Mouse (Mus musculus): ENCODE data around the gene Fhit. TPM values are rescaled to one million over a fixed set of nuclear protein-coding genes. Genes with fewer than 3 reads are reported as not detected.

Fhit gene
- polyA plus RNA-seq, 1 experiment: not detected

GRCm38 (mm10) chr14:10312190-10312589 lies 849.6 kb downstream of the Fhit start:
- no peaks in the 10 kb centered on the region for H3K4me1 ChIP-seq (ENCODE audit: control insufficient read depth)
- TF ChIP-seq TAL1 (IDR thresholded peaks at IDR 0.05; ENCODE audit: low read length): no peak
- no peak for TF ChIP-seq GATA1 (IDR thresholded peaks at IDR 0.05; ENCODE audit: low read length)
- H3K9me3 ChIP-seq (ENCODE audit: control insufficient read depth, low read length): no peaks in the 10 kb centered on the region
- no peaks in the 10 kb centered on the region for H3K36me3 ChIP-seq (ENCODE audit: control insufficient read depth)
- H3K27me3 ChIP-seq (ENCODE audit: control insufficient read depth): no peaks in the 10 kb centered on the region
- no peak overlapping the region for H3K4me3 ChIP-seq (replicated peaks)

- no peaks in the 10 kb centered on the region for H3K4me1 ChIP-seq (ENCODE audit: control insufficient read depth)
- TF ChIP-seq GATA1 (IDR thresholded peaks at IDR 0.05; ENCODE audit: low read length): no peak
- TF ChIP-seq TAL1 (IDR thresholded peaks at IDR 0.05; ENCODE audit: low read length): no peak
- no peaks in the 10 kb centered on the region for H3K36me3 ChIP-seq (ENCODE audit: control insufficient read depth)
Observed at GRCm38 (mm10) chr14:10305286-10305685, 856.5 kb downstream of the Fhit start.

GRCm38 (mm10) chr14:10301497-10301896 lies 860.3 kb downstream of the Fhit start:
- H3K36me3 ChIP-seq (ENCODE audit: control insufficient read depth): no peaks in the 10 kb centered on the region
- H3K27me3 ChIP-seq (ENCODE audit: control insufficient read depth): no peaks in the 10 kb centered on the region
- no peak overlapping the region for H3K4me3 ChIP-seq (replicated peaks)
- no peaks in the 10 kb centered on the region for H3K4me1 ChIP-seq (ENCODE audit: control insufficient read depth)
- TF ChIP-seq TAL1 (IDR thresholded peaks at IDR 0.05; ENCODE audit: low read length) (no peak), GATA1 (IDR thresholded peaks at IDR 0.05; ENCODE audit: low read length) (no peak)
- H3K9me3 ChIP-seq (ENCODE audit: control insufficient read depth, low read length): no peaks in the 10 kb centered on the region

More at GRCm38 (mm10) chr14:10305286-10305685, 856.5 kb downstream of the Fhit start:
- no peaks in the 10 kb centered on the region for H3K9me3 ChIP-seq (ENCODE audit: control insufficient read depth, low read length)
- H3K4me3 ChIP-seq (replicated peaks): no peak overlapping the region
- no peaks in the 10 kb centered on the region for H3K27me3 ChIP-seq (ENCODE audit: control insufficient read depth)

GRCm38 (mm10) chr14:10300914-10301313 lies 860.9 kb downstream of the Fhit start:
- TF ChIP-seq TAL1 (IDR thresholded peaks at IDR 0.05; ENCODE audit: low read length) (no peak), GATA1 (IDR thresholded peaks at IDR 0.05; ENCODE audit: low read length) (no peak)
- H3K9me3 ChIP-seq (ENCODE audit: control insufficient read depth, low read length): no peaks in the 10 kb centered on the region
- H3K27me3 ChIP-seq (ENCODE audit: control insufficient read depth): no peaks in the 10 kb centered on the region
- no peaks in the 10 kb centered on the region for H3K36me3 ChIP-seq (ENCODE audit: control insufficient read depth)
- no peaks in the 10 kb centered on the region for H3K4me1 ChIP-seq (ENCODE audit: control insufficient read depth)
- H3K4me3 ChIP-seq (replicated peaks): no peak overlapping the region

GRCm38 (mm10) chr14:10299030-10299429 lies 862.8 kb downstream of the Fhit start:
- Histone ChIP-seq H3K9me3 (ENCODE audit: control insufficient read depth, low read length) (no peaks in the 10 kb centered on the region), H3K27me3 (ENCODE audit: control insufficient read depth) (no peaks in the 10 kb centered on the region), H3K4me1 (ENCODE audit: control insufficient read depth) (no peaks in the 10 kb centered on the region), H3K4me3 (replicated peaks) (no peak overlapping the region), H3K36me3 (ENCODE audit: control insufficient read depth) (no peaks in the 10 kb centered on the region)
- TF ChIP-seq GATA1 (IDR thresholded peaks at IDR 0.05; ENCODE audit: low read length) (no peak), TAL1 (IDR thresholded peaks at IDR 0.05; ENCODE audit: low read length) (no peak)

- Histone ChIP-seq H3K4me1 (ENCODE audit: control insufficient read depth) (no peaks in the 10 kb centered on the region), H3K27me3 (ENCODE audit: control insufficient read depth) (no peaks in the 10 kb centered on the region), H3K36me3 (ENCODE audit: control insufficient read depth) (no peaks in the 10 kb centered on the region), H3K4me3 (replicated peaks) (no peak overlapping the region), H3K9me3 (ENCODE audit: control insufficient read depth, low read length) (no peaks in the 10 kb centered on the region)
- TF ChIP-seq GATA1 (IDR thresholded peaks at IDR 0.05; ENCODE audit: low read length) (no peak), TAL1 (IDR thresholded peaks at IDR 0.05; ENCODE audit: low read length) (no peak)
Observed at GRCm38 (mm10) chr14:10289043-10289442, 872.8 kb downstream of the Fhit start.

GRCm38 (mm10) chr14:10286027-10286426 lies 875.8 kb downstream of the Fhit start:
- H3K9me3 ChIP-seq (ENCODE audit: control insufficient read depth, low read length): no peaks in the 10 kb centered on the region
- no peaks in the 10 kb centered on the region for H3K36me3 ChIP-seq (ENCODE audit: control insufficient read depth)
- H3K4me3 ChIP-seq (replicated peaks): no peak overlapping the region
- H3K4me1 ChIP-seq (ENCODE audit: control insufficient read depth): no peaks in the 10 kb centered on the region
- no peaks in the 10 kb centered on the region for H3K27me3 ChIP-seq (ENCODE audit: control insufficient read depth)
- TF ChIP-seq GATA1 (IDR thresholded peaks at IDR 0.05; ENCODE audit: low read length) (no peak), TAL1 (IDR thresholded peaks at IDR 0.05; ENCODE audit: low read length) (no peak)

GRCm38 (mm10) chr14:10228708-10229107 lies 933.1 kb downstream of the Fhit start:
- Histone ChIP-seq H3K9me3 (ENCODE audit: control insufficient read depth, low read length) (no peaks in the 10 kb centered on the region), H3K4me3 (replicated peaks) (no peak overlapping the region), H3K36me3 (ENCODE audit: control insufficient read depth) (no peaks in the 10 kb centered on the region), H3K4me1 (ENCODE audit: control insufficient read depth) (no peaks in the 10 kb centered on the region), H3K27me3 (ENCODE audit: control insufficient read depth) (no peaks in the 10 kb centered on the region)
- TF ChIP-seq GATA1 (IDR thresholded peaks at IDR 0.05; ENCODE audit: low read length) (no peak), TAL1 (IDR thresholded peaks at IDR 0.05; ENCODE audit: low read length) (no peak)

GRCm38 (mm10) chr14:10221847-10222246 lies 940.0 kb downstream of the Fhit start:
- H3K4me3 ChIP-seq (replicated peaks): no peak overlapping the region
- TF ChIP-seq GATA1 (IDR thresholded peaks at IDR 0.05; ENCODE audit: low read length) (no peak), TAL1 (IDR thresholded peaks at IDR 0.05; ENCODE audit: low read length) (no peak)
- no peaks in the 10 kb centered on the region for H3K4me1 ChIP-seq (ENCODE audit: control insufficient read depth)
- no peaks in the 10 kb centered on the region for H3K27me3 ChIP-seq (ENCODE audit: control insufficient read depth)
- H3K36me3 ChIP-seq (ENCODE audit: control insufficient read depth): no peaks in the 10 kb centered on the region
- no peaks in the 10 kb centered on the region for H3K9me3 ChIP-seq (ENCODE audit: control insufficient read depth, low read length)

GRCm38 (mm10) chr14:10213216-10213615 lies 948.6 kb downstream of the Fhit start:
- Histone ChIP-seq H3K4me3 (replicated peaks) (no peak overlapping the region), H3K27me3 (ENCODE audit: control insufficient read depth) (no peaks in the 10 kb centered on the region)

More at GRCm38 (mm10) chr14:10213216-10213615, 948.6 kb downstream of the Fhit start:
- no peaks in the 10 kb centered on the region for H3K4me1 ChIP-seq (ENCODE audit: control insufficient read depth)
- TF ChIP-seq TAL1 (IDR thresholded peaks at IDR 0.05; ENCODE audit: low read length) (no peak), GATA1 (IDR thresholded peaks at IDR 0.05; ENCODE audit: low read length) (no peak)
- no peaks in the 10 kb centered on the region for H3K9me3 ChIP-seq (ENCODE audit: control insufficient read depth, low read length)
- H3K36me3 ChIP-seq (ENCODE audit: control insufficient read depth): no peaks in the 10 kb centered on the region

Data from erythroblast, embryonic 14.5 days (primary cell).